Mouse (Mus musculus) CH12.LX (cell line): ENCODE results near the gene Atp8b4. TPM values are rescaled to one million over a fixed set of nuclear protein-coding genes. Genes with fewer than 3 reads are reported as not detected.

Experiments
- DNase-seq: peaks from one replicate; pipeline ENCODE4 v3.0.0-alpha.2; 2013; ENCODE audit errors: extremely low read depth
- H3K27ac ChIP-seq: 2 replicates; pipeline ENCODE4 v1.5.1; 2012; ENCODE audit warnings: low read depth, mild to moderate bottlenecking, control low read depth, moderate library complexity; ENCODE audit not compliant: insufficient read depth
- H3K27me3 ChIP-seq: replicated peaks from 2 replicates; pipeline ENCODE3; 2012; ENCODE audit warnings: inconsistent platforms
- H3K36me3 ChIP-seq, 2 experiments: replicated peaks in 1 of 2; 2 replicates each; pipeline versions ENCODE3 to v1.6.1; 2012; ENCODE audit warnings: inconsistent platforms in 1 of 2, low read length in 1 of 2, mild to moderate bottlenecking in 1 of 2, mixed read lengths in 1 of 2, moderate library complexity in 1 of 2; ENCODE audit not compliant: control insufficient read depth in 1 of 2, insufficient read depth in 1 of 2
- H3K4me1 ChIP-seq, 2 experiments: 2 replicates each; pipeline ENCODE4 v1.6.1; 2012; ENCODE audit warnings: inconsistent platforms in 1 of 2, moderate library complexity in 1 of 2; ENCODE audit not compliant: insufficient read depth in 2 of 2, control insufficient read depth in 1 of 2
- H3K4me2 ChIP-seq: 2 replicates; pipeline ENCODE4 v1.6.1; 2012; ENCODE audit warnings: low read depth, mild to moderate bottlenecking, control low read depth; ENCODE audit not compliant: poor library complexity, insufficient read depth, severe bottlenecking
- H3K4me3 ChIP-seq, 3 experiments: fragments of 150-350 bp in 1 of 3; sonication (generic) in 1 of 3; replicated peaks in 1 of 3; 2 replicates each; pipeline versions ENCODE3 to v1.5.1; 2011 to 2012; ENCODE audit warnings: low read depth in 2 of 3, low read length in 2 of 3, mild to moderate bottlenecking in 2 of 3, moderate library complexity in 2 of 3, control low read depth in 1 of 3, improper control_type of control experiment in 1 of 3, inconsistent platforms in 1 of 3, mixed read lengths in 1 of 3; ENCODE audit not compliant: poor library complexity in 1 of 3
- H3K79me2 ChIP-seq: replicated peaks from 2 replicates; pipeline ENCODE4 v1.6.1; 2012; ENCODE audit warnings: mild to moderate bottlenecking, moderate library complexity; ENCODE audit not compliant: control insufficient read depth, poor library complexity, insufficient read depth, severe bottlenecking; ENCODE audit errors: extremely low read depth
- H3K9ac ChIP-seq: 2 replicates; pipeline ENCODE4 v1.6.1; 2012; ENCODE audit warnings: low read depth, mild to moderate bottlenecking, control low read depth, moderate library complexity; ENCODE audit not compliant: insufficient read depth
- H3K9me3 ChIP-seq: replicated peaks from 2 replicates; pipeline ENCODE3; 2012; ENCODE audit warnings: low read length, inconsistent platforms, mixed read lengths
- CHD2 ChIP-seq: IDR thresholded peaks from 2 replicates; pipeline ENCODE4 v1.6.1; 2011; ENCODE audit warnings: low read length, improper control_type of control experiment
- CTCF ChIP-seq, 2 experiments: IDR thresholded peaks in 1 of 2; conservative IDR thresholded peaks in 1 of 2; 2 replicates each; pipeline ENCODE4 v1.5.1; 2011 to 2012; ENCODE audit warnings: low read depth in 2 of 2, low read length in 2 of 2, improper control_type of control experiment in 1 of 2, inconsistent platforms in 1 of 2, mild to moderate bottlenecking in 1 of 2, moderate library complexity in 1 of 2
- E2F4 ChIP-seq: IDR thresholded peaks from 2 replicates; pipeline ENCODE4 v1.6.1; 2011; ENCODE audit warnings: low read depth, low read length, improper control_type of control experiment; ENCODE audit not compliant: insufficient replicate concordance
- ELF1 ChIP-seq: IDR thresholded peaks from 2 replicates; pipeline ENCODE4 v1.6.1; 2014; ENCODE audit warnings: low read depth, mild to moderate bottlenecking, inconsistent platforms, low read length, improper control_type of control experiment
- EP300 ChIP-seq: IDR thresholded peaks from 2 replicates; pipeline ENCODE4 v1.6.1; 2011; ENCODE audit warnings: low read length, improper control_type of control experiment
- ETS1 ChIP-seq: conservative IDR thresholded peaks from 2 replicates; pipeline ENCODE4 v1.6.1; 2012; ENCODE audit warnings: low read depth, mild to moderate bottlenecking, inconsistent platforms, low read length, improper control_type of control experiment, moderate library complexity
- GABPA ChIP-seq: IDR thresholded peaks from 2 replicates; pipeline ENCODE4 v1.6.1; 2012; ENCODE audit warnings: low read depth, low read length, improper control_type of control experiment, inconsistent platforms; ENCODE audit not compliant: insufficient replicate concordance
- HCFC1 ChIP-seq: IDR thresholded peaks from 2 replicates; pipeline ENCODE4 v1.6.1; 2012; ENCODE audit warnings: low read depth, mild to moderate bottlenecking, inconsistent platforms, low read length, improper control_type of control experiment
- IRF4 ChIP-seq: IDR thresholded peaks from 2 replicates; pipeline ENCODE4 v1.6.1; 2014; ENCODE audit warnings: low read depth, mild to moderate bottlenecking, inconsistent platforms, low read length, improper control_type of control experiment
- JUN ChIP-seq: IDR thresholded peaks from 2 replicates; pipeline ENCODE4 v1.6.1; 2011; ENCODE audit warnings: low read depth, mild to moderate bottlenecking, low read length, improper control_type of control experiment, moderate library complexity; ENCODE audit not compliant: insufficient read depth
- MAFK ChIP-seq: IDR thresholded peaks from 2 replicates; pipeline ENCODE4 v1.6.1; 2011; ENCODE audit warnings: low read length, improper control_type of control experiment; ENCODE audit not compliant: insufficient replicate concordance
- MAX ChIP-seq: IDR thresholded peaks from 2 replicates; pipeline ENCODE4 v1.6.1; 2011; ENCODE audit warnings: low read length, improper control_type of control experiment
- MAZ ChIP-seq: IDR thresholded peaks from 2 replicates; pipeline ENCODE4 v1.6.1; 2012; ENCODE audit warnings: low read depth, mild to moderate bottlenecking, inconsistent platforms, low read length, improper control_type of control experiment, moderate library complexity
- MYC ChIP-seq: IDR thresholded peaks from 2 replicates; pipeline ENCODE4 v1.6.1; 2011; ENCODE audit warnings: low read depth, mild to moderate bottlenecking, improper control_type of control experiment, low read length
- NELFE ChIP-seq: IDR thresholded peaks from 2 replicates; pipeline ENCODE4 v1.6.1; 2011; ENCODE audit warnings: low read depth, low read length, improper control_type of control experiment
- NRF1 ChIP-seq: IDR thresholded peaks from 2 replicates; pipeline ENCODE4 v1.6.1; 2014; ENCODE audit warnings: low read depth, mild to moderate bottlenecking, inconsistent platforms, low read length, improper control_type of control experiment, moderate library complexity
- PAX5 ChIP-seq: IDR thresholded peaks from 2 replicates; pipeline ENCODE4 v1.6.1; 2012; ENCODE audit warnings: low read length, inconsistent platforms, mixed read lengths
- RAD21 ChIP-seq: IDR thresholded peaks from 2 replicates; pipeline ENCODE4 v1.6.1; 2011; ENCODE audit warnings: low read depth, mild to moderate bottlenecking, low read length, improper control_type of control experiment, moderate library complexity
- RCOR1 ChIP-seq: conservative IDR thresholded peaks from 2 replicates; pipeline ENCODE4 v1.6.1; 2012; ENCODE audit warnings: low read depth, mild to moderate bottlenecking, inconsistent platforms, low read length, improper control_type of control experiment
- SIN3A ChIP-seq: IDR thresholded peaks from 2 replicates; pipeline ENCODE4 v1.6.1; 2012; ENCODE audit warnings: low read length, improper control_type of control experiment, inconsistent platforms
- SMC3 ChIP-seq: IDR thresholded peaks from 2 replicates; pipeline ENCODE4 v1.6.1; 2011; ENCODE audit warnings: low read depth, low read length, improper control_type of control experiment
- TCF12 ChIP-seq: IDR thresholded peaks from 2 replicates; pipeline ENCODE4 v1.6.1; 2014; ENCODE audit warnings: low read depth, mild to moderate bottlenecking, inconsistent platforms, low read length, improper control_type of control experiment
- UBTF ChIP-seq: IDR thresholded peaks from 2 replicates; pipeline ENCODE4 v1.6.1; 2012; ENCODE audit warnings: low read depth, mild to moderate bottlenecking, inconsistent platforms, low read length, improper control_type of control experiment, moderate library complexity
- USF2 ChIP-seq: conservative IDR thresholded peaks from 2 replicates; pipeline ENCODE4 v1.6.1; 2011; ENCODE audit warnings: low read depth, low read length, improper control_type of control experiment
- ZC3H11A ChIP-seq: IDR thresholded peaks from 2 replicates; pipeline ENCODE4 v1.6.1; 2012; ENCODE audit warnings: low read depth, mild to moderate bottlenecking, inconsistent platforms, low read length, improper control_type of control experiment
- ZNF384 ChIP-seq: IDR thresholded peaks from 2 replicates; pipeline ENCODE4 v1.6.1; 2012; ENCODE audit warnings: low read depth, low read length, improper control_type of control experiment, inconsistent platforms
- dilution Hi-C: fragments of 300-500 bp; cut with MboI; formaldehyde crosslinking; loops from 2 replicates; pipeline ENCODE4 v1.14.3; 2020; ENCODE audit warnings: low sequenced_read_pairs; ENCODE audit not compliant: extremely low pct_unique_long_range_greater_than_20kb, extremely low pct_ligation_motif_present
- in situ Hi-C: fragments of 300-500 bp; cut with MboI; formaldehyde crosslinking; loops from 3 replicates; pipeline ENCODE4 v1.14.3; 2019; ENCODE audit warnings: low sequenced_read_pairs, low pct_ligation_motif_present, low pct_unique_long_range_greater_than_20kb, mixed read lengths
- polyA plus RNA-seq: library from polyadenylated mRNA; unstranded; fragments of >175 nt; gene quantifications from 2 replicates; pipeline ENCODE4 v1.2.1, GENCODE M21; 2012; ENCODE audit warnings: low read depth; ENCODE audit not compliant: insufficient read length
- total RNA-seq, 2 experiments: library from RNA; depleted of rRNA; stranded (reverse); fragments of 300-350 nt in 1 of 2; fragments of >200 nt in 1 of 2; gene quantifications; 2 replicates each; pipeline ENCODE4 v1.2.3; 2012 to 2014

The Atp8b4 gene
- total and polyA plus RNA-seq, 3 experiments: 0.50 to 1.9 (median 0.79) TPM

DNA sequence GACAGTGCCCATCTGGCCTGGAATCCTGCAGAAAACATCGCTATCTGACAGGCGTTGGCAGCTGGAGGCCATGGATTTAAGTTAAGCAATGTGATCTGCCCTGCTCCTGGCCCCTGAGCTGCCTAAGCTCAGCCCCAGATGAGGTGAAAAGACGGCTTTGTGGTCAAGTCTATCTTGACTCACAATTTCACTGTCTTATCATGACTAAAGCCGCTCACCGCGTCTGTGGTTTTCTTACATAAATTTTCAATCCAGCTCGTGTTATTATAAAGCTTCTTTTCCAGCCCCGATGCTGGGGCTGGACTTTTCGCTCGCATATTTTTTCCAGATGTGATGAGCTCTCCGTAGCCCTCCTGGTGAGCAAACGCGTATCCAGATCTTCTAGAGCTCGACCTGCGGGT is 177.8 kb downstream of the Atp8b4 start:
- DNase-seq: no peak
- Histone ChIP-seq H3K27me3 (no peaks in the 10 kb centered on the region), H3K4me1 (no peaks in the 10 kb centered on the region), H3K9ac (no peak overlapping the region), H3K4me3 (no peak overlapping the region), H3K9me3 (no peaks in the 10 kb centered on the region), H3K79me2 (no peaks in the 10 kb centered on the region), H3K36me3 (no peaks in the 10 kb centered on the region), H3K27ac (no peak overlapping the region), H3K4me2 (no peak overlapping the region)
- TF ChIP-seq ZC3H11A (no peak), ZNF384 (no peak), NRF1 (no peak), MAX (no peak), USF2 (no peak), E2F4 (no peak), CTCF (conservative IDR thresholded peaks at IDR 0.05 in 1 of 2, IDR thresholded peaks at IDR 0.05 in 1 of 2; ENCODE audit: low read depth in 2 of 2, low read length in 2 of 2) (no peak), CHD2 (no peak), NELFE (no peak), SMC3 (no peak), MYC (no peak), ETS1 (no peak)
- in situ Hi-C loops (no loop called here), dilution Hi-C loops (no loop called here)

DNA sequence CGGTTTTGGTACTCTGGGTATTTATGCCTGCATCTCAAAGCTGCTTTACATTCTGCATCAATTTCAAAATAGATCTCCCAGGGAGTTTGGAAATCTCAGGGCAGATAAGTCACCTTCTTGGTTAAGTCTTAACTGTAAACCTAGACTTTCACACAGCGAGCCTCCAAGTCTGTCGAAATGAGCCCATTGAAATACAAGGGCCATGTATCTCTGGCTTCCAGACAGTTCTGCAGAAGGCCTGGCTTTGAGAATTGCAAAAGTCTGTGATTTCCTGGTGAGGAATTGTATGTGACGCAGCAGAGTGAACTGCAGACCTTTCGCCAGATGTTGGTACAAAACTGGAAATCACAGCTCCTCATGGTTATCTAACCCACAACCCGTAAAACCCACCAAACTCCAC is 182.4 kb downstream of the Atp8b4 start:
- no peaks in the 10 kb centered on the region for H3K9me3 ChIP-seq
- no peak overlapping the region for H3K9ac ChIP-seq
- H3K4me1 ChIP-seq: peaks cover 2 to 7% of the 10 kb centered on the region in 2 experiments; a peak in 3 of 4 replicates
- H3K27me3 ChIP-seq: no peaks in the 10 kb centered on the region
- TF ChIP-seq MAFK (no peak), NELFE (no peak), MAZ (no peak), ELF1 (no peak), UBTF (no peak), JUN (no peak), HCFC1 (no peak), EP300 (no peak), PAX5 (no peak), ETS1 (no peak), MYC (no peak), SIN3A (no peak), RCOR1 (no peak), GABPA (no peak), NRF1 (no peak), IRF4 (no peak), E2F4 (no peak), RAD21 (no peak), TCF12 (no peak)
- dilution Hi-C loops (no loop called here), in situ Hi-C loops (no loop called here)
- DNase-seq: no peak
- H3K36me3 ChIP-seq: no peaks in the 10 kb centered on the region
- no peak overlapping the region for H3K4me3 ChIP-seq
- H3K4me2 ChIP-seq: no peak overlapping the region
- H3K79me2 ChIP-seq: no peaks in the 10 kb centered on the region
- H3K27ac ChIP-seq: no peak overlapping the region
